Mouse (Mus musculus) limb, embryonic 10.5 days (tissue): ENCODE measurements around the gene Foxp1. TPM values are rescaled to one million over a fixed set of nuclear protein-coding genes. Genes with fewer than 3 reads are reported as not detected.

Experiments used
- DNase-seq: peaks from one replicate; pipeline ENCODE4 v3.0.0-alpha.2; 2017; ENCODE audit warnings: low spot score
- H3K27ac ChIP-seq: fragments of 300-500 bp; sonication (generic); 2 replicates; pipeline ENCODE4 v1.5.1; 2016; ENCODE audit warnings: mild to moderate bottlenecking
- H3K27me3 ChIP-seq: fragments of 300-500 bp; sonication (generic); 2 replicates; pipeline ENCODE4 v1.6.1; 2016; ENCODE audit warnings: low read depth, mild to moderate bottlenecking; ENCODE audit not compliant: poor library complexity, severe bottlenecking
- H3K36me3 ChIP-seq: fragments of 300-500 bp; sonication (generic); 2 replicates; pipeline ENCODE4 v1.6.1; 2016; ENCODE audit warnings: mild to moderate bottlenecking, moderate library complexity
- H3K4me1 ChIP-seq: fragments of 300-500 bp; sonication (generic); 2 replicates; pipeline ENCODE4 v1.6.1; 2016
- H3K4me3 ChIP-seq: fragments of 300-500 bp; sonication (generic); 2 replicates; pipeline ENCODE4 v1.5.1; 2016; ENCODE audit warnings: mild to moderate bottlenecking, moderate library complexity
- H3K9me3 ChIP-seq: fragments of 300-500 bp; sonication (generic); replicated peaks from 2 replicates; pipeline ENCODE4 v1.6.1; 2016; ENCODE audit warnings: mild to moderate bottlenecking
- WGBS: fragments of 180-500 bp; shearing (Covaris S2); methylation state at CpG from one replicate; pipeline ENCODE4 v1.1.7; 2016; 5-methylcytosine and 5-hydroxymethylcytosine counted together
- polyA plus RNA-seq: library from polyadenylated mRNA; unstranded; fragments of >200 nt; fragmentation: Nextera tagmentation; extraction: Ambion mirVana; gene quantifications from 2 replicates; pipeline ENCODE4 v1.2.1, GENCODE M21; 2016

Gene Foxp1
- polyA plus RNA-seq, 1 experiment from 2014 or later = 47.3 TPM

DNA sequence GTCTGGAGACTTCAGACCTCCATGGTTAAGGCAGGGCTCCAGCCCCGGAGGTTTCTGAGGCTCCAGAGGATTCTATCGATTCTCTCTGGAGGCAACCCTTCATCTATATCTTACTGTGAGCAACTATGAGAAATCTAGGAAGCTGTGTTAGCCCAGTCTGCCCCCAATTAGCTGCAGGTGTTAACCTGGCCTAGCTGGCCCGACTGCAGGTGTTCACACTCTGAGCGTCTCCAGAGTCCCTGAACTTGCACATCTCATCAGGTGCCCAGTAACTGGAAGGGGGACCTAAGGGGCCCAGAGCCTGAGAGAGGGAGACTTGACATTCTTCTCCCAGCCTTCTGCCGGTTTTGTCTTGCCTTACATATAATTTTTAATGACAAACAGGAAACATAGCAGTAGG lies 134.5 kb downstream of the Foxp1 start:
- 86% methylated on average over 5 of the region's 5 CpGs for WGBS
- Histone ChIP-seq H3K27me3 (0 out of 2 replicates have a peak, but pooled peaks cover 5% of the 10 kb centered on the region), H3K36me3 (no peaks in the 10 kb centered on the region), H3K4me3 (no peak overlapping the region), H3K27ac (no peak overlapping the region), H3K4me1 (peaks cover 20% of the 10 kb centered on the region), H3K9me3 (no peaks in the 10 kb centered on the region)
- no peak for DNase-seq

- WGBS = 86% methylated on average over 2 of the region's 2 CpGs
These were observed 137.4 kb downstream of the Foxp1 start for GRCm38 (mm10) chr6:99385059-99385604.

GRCm38 (mm10) chr6:99383846-99384472 lies 138.6 kb downstream of the Foxp1 start:
- H3K4me3 ChIP-seq = no peak overlapping the region
- DNase-seq = no peak
- no peaks in the 10 kb centered on the region for H3K9me3 ChIP-seq
- H3K36me3 ChIP-seq = no peaks in the 10 kb centered on the region
- peaks cover 11% of the 10 kb centered on the region; the same call in 1 of the 2 replicates for H3K27me3 ChIP-seq
- no peak overlapping the region for H3K27ac ChIP-seq
- H3K4me1 ChIP-seq = peaks cover 27% of the 10 kb centered on the region
- WGBS = 75% methylated on average over 4 of the region's 4 CpGs

More at GRCm38 (mm10) chr6:99385059-99385604, 137.4 kb downstream of the Foxp1 start:
- no peak for DNase-seq
- Histone ChIP-seq H3K4me1 (peaks cover 21% of the 10 kb centered on the region), H3K9me3 (no peaks in the 10 kb centered on the region), H3K27me3 (peaks cover 11% of the 10 kb centered on the region; the same call in 1 of the 2 replicates), H3K27ac (no peak overlapping the region), H3K4me3 (no peak overlapping the region), H3K36me3 (no peaks in the 10 kb centered on the region)

DNA sequence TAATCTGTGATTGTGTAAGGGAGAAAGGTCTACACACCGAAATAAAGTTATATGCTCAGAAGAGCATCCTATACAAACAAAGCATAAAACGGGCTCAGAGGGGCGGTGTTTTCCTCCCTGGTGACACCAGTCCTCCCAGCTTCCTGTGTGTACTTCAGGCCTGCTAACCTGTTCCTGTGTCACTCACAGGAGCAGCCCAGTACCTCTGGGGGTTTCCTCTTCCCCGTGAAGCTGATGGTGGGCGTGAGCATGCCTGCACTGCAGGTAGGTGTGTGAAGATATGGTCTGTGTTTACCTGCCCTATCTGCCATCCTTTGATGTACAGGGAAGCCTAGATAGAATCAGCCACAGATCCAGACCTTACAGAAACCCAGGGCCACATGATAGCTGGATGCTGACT lies 142.4 kb downstream of the Foxp1 start:
- Histone ChIP-seq H3K27ac (no peak overlapping the region), H3K9me3 (no peaks in the 10 kb centered on the region), H3K27me3 (peaks cover 16% of the 10 kb centered on the region), H3K4me1 (peaks cover 48% of the 10 kb centered on the region), H3K4me3 (no peak overlapping the region), H3K36me3 (no peaks in the 10 kb centered on the region)
- WGBS = 92% methylated on average over 5 of the region's 5 CpGs
- DNase-seq = no peak

DNA sequence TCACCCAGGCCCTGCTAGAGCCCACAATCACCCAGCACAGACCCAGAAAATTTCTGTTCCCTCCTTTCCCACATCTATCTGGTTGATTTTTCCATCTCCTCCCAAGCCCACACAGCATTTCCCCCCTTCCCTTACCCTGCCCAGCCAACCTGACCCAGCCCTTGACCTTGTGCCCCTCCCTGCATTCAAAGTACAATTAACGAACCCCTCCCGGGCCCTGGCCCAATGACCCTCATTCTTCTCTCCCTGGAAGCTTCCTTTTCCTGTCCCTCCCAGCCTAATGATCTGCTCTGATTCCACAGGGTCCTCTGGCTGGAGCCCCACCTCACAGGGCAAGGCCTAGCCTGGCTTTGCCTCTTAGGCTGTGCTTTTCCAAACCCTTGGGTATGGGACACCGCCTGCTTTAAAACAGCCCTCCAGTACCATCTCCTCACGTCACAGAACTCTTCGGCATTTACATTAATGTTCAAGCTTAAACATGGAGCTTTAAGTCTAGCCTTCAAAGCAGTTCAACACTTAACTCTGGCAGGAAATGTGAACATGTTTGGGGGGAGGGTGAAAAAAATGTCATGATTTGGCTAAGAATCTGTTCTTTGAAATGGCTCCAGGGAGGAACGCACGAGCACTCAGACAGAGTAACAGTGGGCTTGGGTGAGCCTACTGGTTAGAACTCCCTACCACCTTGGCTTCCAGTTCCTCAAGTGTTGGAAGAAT lies 143.4 kb downstream of the Foxp1 start:
- 69% methylated on average over 7 of the region's 7 CpGs for WGBS
- DNase-seq = no peak
- 0 out of 2 replicates have a peak overlapping the region, but pooled peaks have one; percentile 4 for H3K27ac ChIP-seq

DNA sequence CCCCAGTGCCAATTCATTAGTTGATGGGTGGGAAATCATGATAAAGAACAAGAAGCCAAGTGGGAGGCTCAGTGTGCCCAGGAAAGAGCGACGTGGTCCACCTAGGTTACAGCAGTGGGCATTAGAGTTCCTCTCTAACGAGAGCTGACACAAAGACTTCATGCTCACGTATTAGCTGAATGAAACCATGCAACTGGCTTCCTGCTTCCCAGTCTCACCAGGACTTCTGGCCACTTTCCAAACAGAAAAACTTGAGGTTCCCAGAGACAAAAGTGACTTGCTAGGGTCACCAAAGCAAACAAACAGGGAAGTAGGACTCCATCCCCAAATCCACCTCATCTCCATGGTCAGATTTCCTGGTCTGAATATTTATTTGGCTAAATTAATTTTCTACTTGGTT lies 144.8 kb downstream of the Foxp1 start:
- DNase-seq = no peak
- Histone ChIP-seq H3K27me3 (peaks cover 9% of the 10 kb centered on the region), H3K4me3 (no peak overlapping the region), H3K27ac (no peak overlapping the region), H3K4me1 (peaks cover 58% of the 10 kb centered on the region), H3K9me3 (no peaks in the 10 kb centered on the region), H3K36me3 (no peaks in the 10 kb centered on the region)
- 79% methylated on average over 4 of the region's 4 CpGs for WGBS

More for the DNA sequence above, 143.4 kb downstream of the Foxp1 start:
- Histone ChIP-seq H3K4me3 (no peak overlapping the region), H3K27me3 (peaks cover 16% of the 10 kb centered on the region), H3K36me3 (no peaks in the 10 kb centered on the region), H3K9me3 (no peaks in the 10 kb centered on the region), H3K4me1 (peaks cover 58% of the 10 kb centered on the region)

DNA sequence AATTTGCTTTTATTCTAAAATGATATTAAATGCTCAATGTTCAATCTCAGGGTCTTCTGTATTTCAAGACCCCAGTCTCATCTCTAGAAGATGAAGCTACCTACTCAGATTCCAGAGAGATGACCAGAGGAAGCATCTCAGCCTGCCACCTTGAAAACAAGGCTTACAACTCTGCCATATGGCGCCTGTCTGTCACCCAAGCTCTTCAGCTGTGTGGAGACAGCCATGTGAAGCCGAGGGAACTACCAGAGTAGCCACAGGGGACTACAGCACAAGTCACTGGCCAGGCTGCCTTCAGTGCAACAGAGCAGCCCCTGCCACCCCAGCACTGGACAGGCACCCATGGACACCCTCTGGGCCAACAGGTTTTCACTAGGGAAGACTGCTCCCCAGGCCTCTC lies 145.4 kb downstream of the Foxp1 start:
- Histone ChIP-seq H3K27me3 (peaks cover 5% of the 10 kb centered on the region), H3K4me3 (no peak overlapping the region), H3K27ac (no peak overlapping the region), H3K9me3 (no peaks in the 10 kb centered on the region), H3K36me3 (no peaks in the 10 kb centered on the region), H3K4me1 (peaks cover 58% of the 10 kb centered on the region)
- no peak for DNase-seq
- 45% methylated on average over 2 of the region's 2 CpGs for WGBS

DNA sequence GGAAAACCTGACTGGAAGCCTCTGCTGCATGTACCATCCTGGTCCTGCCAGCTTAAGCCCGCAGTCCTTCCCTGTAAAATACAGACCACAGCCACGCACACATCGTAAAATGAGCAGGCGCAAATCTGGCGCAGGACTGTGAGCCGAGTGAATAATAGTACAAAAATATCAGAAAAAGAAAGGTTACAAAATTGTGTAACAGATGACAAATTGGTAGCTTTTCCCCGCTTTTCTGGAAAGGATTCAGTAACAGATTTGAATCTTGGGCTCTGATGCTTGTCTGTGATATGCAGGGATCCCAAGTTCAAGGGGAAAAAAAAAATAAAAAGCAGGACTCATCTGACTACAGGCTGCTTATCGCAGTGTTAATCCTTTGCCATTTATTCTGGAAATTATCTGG lies 145.8 kb downstream of the Foxp1 start:
- WGBS = 80% methylated on average over 8 of the region's 8 CpGs
- H3K4me1 ChIP-seq = peaks cover 58% of the 10 kb centered on the region

DNA sequence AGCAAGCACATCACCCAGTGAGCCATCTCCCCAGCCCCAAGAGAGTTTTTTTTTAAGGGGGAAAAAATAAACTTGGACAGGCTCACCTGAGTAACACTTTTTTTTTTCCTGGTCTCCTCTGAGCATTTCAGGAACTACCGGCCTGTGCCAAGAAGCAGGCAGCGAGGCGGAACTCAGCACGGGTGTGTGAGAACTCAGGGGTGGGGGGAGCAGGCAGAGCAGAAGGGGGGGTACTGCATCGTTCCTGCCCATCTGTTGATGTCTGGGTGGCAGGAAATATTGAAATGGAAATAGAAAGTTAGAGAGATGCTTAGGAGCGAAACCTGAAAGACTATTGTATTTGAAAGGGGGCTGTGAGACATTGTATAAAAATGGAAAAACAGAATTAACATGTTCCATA lies 146.7 kb downstream of the Foxp1 start:
- no peak overlapping the region for H3K27ac ChIP-seq

More for the DNA sequence above, 145.8 kb downstream of the Foxp1 start:
- no peak overlapping the region for H3K4me3 ChIP-seq
- no peaks in the 10 kb centered on the region for H3K9me3 ChIP-seq
- peaks cover 5% of the 10 kb centered on the region for H3K27me3 ChIP-seq
- H3K27ac ChIP-seq = 0 out of 2 replicates have a peak overlapping the region, but pooled peaks have one; percentile 10
- no peak for DNase-seq
- H3K36me3 ChIP-seq = no peaks in the 10 kb centered on the region

DNA sequence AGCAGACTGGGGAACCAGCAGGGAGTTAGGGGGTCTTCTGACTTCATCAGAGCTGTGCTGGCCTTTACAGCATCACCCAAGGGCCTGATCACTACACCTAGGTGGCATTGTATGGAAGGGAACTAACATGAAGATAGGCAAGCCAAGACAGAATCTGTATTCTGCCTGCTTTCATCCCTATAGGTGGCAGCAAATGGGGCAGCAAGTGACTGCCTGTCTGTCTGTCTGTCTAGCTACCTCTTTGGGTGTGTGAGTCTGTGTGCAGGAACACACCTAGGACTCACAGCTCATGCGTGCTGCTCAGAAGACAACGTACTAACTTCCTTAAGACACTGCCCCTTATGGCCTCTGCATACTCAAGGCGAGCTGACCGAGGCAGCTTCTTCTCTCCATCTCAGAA lies 147.1 kb downstream of the Foxp1 start:
- peaks cover 5% of the 10 kb centered on the region for H3K27me3 ChIP-seq
- peaks cover 58% of the 10 kb centered on the region for H3K4me1 ChIP-seq
- no peak for DNase-seq
- H3K9me3 ChIP-seq = no peaks in the 10 kb centered on the region
- no peak overlapping the region for H3K4me3 ChIP-seq
- H3K27ac ChIP-seq = peak overlapping the region; percentile 31; the same call in 1 of the 2 replicates
- no peaks in the 10 kb centered on the region for H3K36me3 ChIP-seq
- WGBS = 60% methylated on average over 4 of the region's 4 CpGs

More for the DNA sequence above, 146.7 kb downstream of the Foxp1 start:
- WGBS = 81% methylated on average over 6 of the region's 6 CpGs
- H3K36me3 ChIP-seq = no peaks in the 10 kb centered on the region
- no peaks in the 10 kb centered on the region for H3K9me3 ChIP-seq
- peaks cover 58% of the 10 kb centered on the region for H3K4me1 ChIP-seq
- H3K4me3 ChIP-seq = no peak overlapping the region
- no peak for DNase-seq
- peaks cover 5% of the 10 kb centered on the region for H3K27me3 ChIP-seq

GRCm38 (mm10) chr6:99374448-99375271 lies 147.9 kb downstream of the Foxp1 start:
- no peak overlapping the region for H3K4me3 ChIP-seq
- peaks cover 5% of the 10 kb centered on the region for H3K27me3 ChIP-seq
- no peak overlapping the region for H3K27ac ChIP-seq
- peaks cover 51% of the 10 kb centered on the region for H3K4me1 ChIP-seq
- no peak for DNase-seq
- H3K36me3 ChIP-seq = no peaks in the 10 kb centered on the region
- H3K9me3 ChIP-seq = no peaks in the 10 kb centered on the region
- 80% methylated on average over 19 of the region's 19 CpGs for WGBS

- 90% methylated on average over 5 of the region's 5 CpGs for WGBS
These were observed 150.1 kb downstream of the Foxp1 start for GRCm38 (mm10) chr6:99372427-99372826.

More at GRCm38 (mm10) chr6:99372427-99372826, 150.1 kb downstream of the Foxp1 start:
- Histone ChIP-seq H3K4me1 (peaks cover 32% of the 10 kb centered on the region), H3K27ac (no peak overlapping the region), H3K27me3 (peaks cover 4% of the 10 kb centered on the region), H3K4me3 (no peak overlapping the region), H3K36me3 (no peaks in the 10 kb centered on the region), H3K9me3 (no peaks in the 10 kb centered on the region)
- DNase-seq = no peak
